Mouse (Mus musculus) kidney, postnatal 10 days (tissue): ENCODE data around the gene Rhox7a.
"Not testable (repeated sequence)": the region's sequence is repeated elsewhere in the genome, so short reads cannot be mapped to it uniquely, and the experiment has no call there.

Source experiments
- DNase-seq: peaks from one replicate; pipeline ENCODE4 v3.0.0; 2021; ENCODE audit warnings: mixed read lengths

Rhox7a gene

DNA sequence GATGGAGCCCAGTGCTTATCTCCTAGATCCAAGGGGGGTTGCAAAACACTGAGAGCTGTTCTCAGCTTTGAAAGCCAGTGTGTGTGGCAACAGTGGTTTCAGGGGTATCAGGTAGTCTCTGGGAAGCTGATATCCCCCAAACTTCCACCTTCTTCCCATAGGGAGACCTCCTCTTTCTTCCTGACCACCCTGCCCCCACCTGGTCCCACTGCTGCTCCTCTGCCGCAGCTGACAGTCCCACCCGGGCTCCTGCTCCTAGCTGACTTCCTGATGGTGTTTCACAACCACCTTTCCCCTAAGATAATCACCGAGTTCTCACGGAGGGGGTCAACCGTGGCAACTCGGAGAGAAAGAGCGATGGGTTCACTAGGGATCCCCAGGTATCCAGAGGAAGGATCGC lies at the start of gene Rhox7a:
Rhox7a (plus strand) TSS at position 301 of the 400 bp plus-strand sequence.
- DNase-seq, result not testable (repeated sequence)

DNA sequence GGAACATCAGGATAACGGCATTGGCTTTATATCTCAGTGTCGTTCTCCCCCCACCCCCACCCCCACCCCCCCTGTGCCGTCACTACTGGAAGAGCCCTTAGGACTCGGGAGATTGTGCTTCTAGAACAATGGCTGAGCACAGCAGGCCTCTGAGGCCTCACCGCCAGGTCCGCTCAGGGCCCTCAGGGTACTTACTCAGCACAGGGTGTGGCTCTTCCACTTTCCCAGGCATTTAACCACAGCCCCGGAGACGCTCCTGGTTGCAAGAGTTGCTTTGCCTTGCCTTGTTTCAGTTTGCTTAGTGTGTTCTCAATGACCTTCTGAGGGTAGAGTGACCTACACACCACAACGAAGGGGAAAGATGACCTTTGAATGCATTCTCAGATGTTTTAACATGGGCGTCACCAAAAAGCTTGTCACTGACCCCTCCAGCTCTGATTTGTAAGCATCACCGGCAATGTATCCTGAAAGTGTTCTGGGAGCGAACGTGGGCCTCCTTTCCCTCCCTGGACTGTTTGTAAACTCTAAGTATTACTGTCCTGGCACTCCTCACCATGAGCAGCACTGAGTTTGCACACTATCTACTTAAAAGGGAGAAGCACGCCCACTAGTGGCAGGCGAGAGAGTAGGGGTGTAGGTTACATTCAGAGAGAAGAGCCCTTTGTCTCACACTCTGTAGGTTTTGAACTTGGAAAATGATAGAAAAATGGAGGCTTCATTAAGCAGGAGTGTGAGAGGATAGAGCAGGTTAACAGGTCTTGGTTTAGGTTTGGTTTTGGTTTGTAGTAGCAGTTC lies 24.0 kb upstream of the Rhox7a start:
- no peak for DNase-seq

DNA sequence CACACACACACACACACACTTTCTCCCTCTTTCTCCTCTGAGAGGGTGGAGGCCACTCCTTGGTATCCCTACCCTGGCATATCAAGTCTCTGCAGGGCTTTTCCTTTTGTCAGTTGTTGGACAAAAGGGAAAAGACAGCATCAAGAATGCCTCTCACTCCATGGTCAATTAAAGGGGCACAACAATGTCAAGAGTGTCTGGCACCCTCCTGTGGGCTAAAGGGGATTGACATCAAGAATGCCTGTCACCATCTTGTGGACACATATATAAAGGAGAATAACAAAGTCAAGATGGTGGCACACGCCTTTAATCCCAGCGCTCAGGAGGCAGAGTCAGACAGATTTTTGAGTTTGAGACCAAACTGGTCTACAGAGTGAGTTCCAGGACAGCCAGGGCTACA lies 22.1 kb upstream of the Rhox7a start:
- DNase-seq, result no peak

DNA sequence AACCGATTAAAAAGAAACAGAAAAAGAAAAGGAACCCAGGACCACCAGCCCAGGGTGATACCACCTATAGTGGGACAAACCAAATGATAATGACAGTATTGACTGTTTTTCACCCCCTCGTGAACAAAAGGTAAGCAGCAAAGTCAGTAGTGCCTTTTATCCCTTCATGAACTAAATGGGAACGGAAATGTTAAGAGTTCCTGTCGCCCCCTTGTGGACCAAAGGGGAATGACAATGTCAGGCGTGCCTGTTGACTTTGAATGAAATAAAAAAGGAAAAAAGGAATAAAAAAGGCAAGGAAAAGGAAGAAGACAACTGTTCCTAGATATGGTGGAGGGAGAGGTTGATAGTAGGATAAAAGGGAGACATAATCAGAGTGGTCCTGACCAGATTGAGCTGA lies 20.3 kb upstream of the Rhox7a start:
- peak; percentile 59 for DNase-seq

DNA sequence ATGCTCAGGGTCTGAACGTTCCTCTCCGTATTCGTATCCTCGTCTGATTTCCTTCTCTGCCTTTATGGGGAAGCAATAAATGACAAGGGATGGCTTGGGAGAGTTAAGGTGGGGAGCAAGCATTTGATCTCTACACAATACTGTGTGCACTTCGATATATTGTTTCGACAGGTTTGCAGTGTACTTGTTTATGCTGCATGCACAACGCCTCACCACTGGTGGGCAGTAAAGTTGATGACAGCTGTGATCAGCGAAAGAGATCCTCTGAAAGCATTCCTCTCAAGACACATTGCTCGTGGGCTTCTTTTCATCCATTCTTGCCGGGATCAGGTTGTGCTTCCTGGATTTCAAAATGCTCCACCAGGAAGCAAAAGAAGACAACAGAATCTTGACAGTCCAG lies 15.8 kb upstream of the Rhox7a start:
- DNase-seq, result no peak

DNA sequence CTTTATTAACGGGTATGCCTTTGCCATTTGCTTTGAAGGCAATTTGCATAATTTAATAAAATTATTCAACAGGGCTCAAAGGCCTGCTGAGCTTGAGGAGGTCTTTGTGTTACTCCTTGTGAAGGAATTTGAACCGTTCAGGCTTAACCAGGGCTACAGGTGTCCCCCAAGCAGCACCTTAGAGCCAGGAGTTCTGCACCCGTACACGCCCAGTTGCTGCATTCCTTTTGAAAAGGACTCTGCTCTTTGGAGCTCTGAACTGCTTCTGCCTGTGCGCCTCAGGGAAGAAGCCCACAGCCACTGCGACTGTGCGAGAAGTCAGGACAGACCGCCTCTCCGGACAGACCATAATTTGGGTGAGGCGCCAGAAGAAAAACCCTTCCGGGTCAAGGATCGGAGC lies 4.9 kb upstream of the Rhox7a start, which contains the start of gene Rhox6:
Rhox6 (plus strand) TSS at position 301 of the 400 bp plus-strand sequence.
- DNase-seq, result not testable (repeated sequence)

DNA sequence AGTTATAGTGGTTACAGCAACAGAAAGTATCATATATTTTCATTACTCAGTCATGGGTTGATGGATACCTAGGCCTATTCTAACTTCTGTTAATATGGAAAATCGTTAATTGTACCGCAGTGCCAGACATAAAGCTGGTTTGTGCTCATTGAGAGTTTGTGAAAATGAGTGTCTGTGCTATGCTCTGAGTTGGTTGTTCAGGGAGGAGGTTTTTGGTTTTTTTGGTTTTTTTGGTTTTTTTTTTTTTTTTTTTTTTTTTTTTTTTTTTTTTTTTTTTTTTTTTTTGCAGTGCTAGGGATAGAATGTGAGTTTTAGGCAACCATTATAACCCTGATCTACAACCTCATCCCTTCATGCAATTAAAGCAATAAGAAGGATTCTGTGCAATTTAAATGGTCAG lies 40.2 kb downstream of the Rhox7a start:
- DNase-seq, result no peak

DNA sequence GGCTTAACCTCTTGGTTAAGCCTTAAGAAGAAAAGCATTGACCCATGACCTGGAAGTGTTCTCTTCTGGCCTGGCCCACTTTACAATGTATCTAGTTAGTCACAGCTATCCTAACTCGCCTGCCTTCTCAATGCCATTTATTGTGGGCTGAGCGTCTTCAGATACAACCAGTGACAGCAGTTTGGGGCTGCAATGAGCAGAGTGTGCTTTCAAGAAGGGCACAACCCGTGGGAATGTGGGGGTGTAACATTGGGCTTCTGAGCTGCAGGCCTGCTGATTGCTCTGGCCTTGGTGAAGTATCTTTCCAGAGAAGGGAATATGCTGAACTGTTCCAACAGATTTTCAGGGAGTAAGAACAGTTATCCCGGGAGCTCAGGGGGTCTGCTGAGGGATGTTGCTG lies 47.4 kb downstream of the Rhox7a start, which contains the start of gene Rhox8:
Rhox8 (minus strand) TSS at position 101 of the 400 bp plus-strand sequence.
- DNase-seq, result no peak
